Comparison of ENCODE assay signal across 9 mouse cellular contexts in the genomic region with DNA sequence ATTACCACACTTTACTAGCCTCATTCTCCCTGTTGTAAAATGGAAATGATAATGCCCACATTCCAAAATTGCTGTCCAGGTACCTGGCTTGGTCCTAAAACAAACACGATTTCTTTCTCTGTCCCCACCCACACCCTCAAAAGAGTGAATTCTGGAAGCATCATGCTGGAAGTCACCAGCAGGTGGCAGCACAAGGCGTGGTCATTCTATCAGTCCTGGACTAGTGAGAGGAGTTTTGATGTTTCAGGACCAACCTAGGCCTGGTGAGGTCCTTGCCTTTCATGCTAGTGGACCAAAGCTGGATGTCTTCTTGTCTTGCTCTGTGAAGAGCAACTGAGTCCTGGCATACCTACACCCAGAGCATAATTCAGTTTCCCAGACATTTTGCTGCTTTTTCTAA.
DNase-seq lines count a peak whose midpoint lies in the region; ATAC-seq and TF ChIP-seq lines count a peak whose summit lies in the region.
"Had no signal": no experiment of that assay in that cellular context is flagged by ENCODE, and none has a peak within 500 bp of the region (broad histone marks: within the 10 kb centered on the region; RNA-seq: fewer than 3 reads in every experiment).

No protein-coding gene starts in this region.

- DNase-seq in CD4-positive, CD25-positive, alpha-beta regulatory T cell, adult 2 months (ENCODE audit: low read depth, low spot score), result peak; percentile 49
- peak; percentile 82 for DNase-seq in embryo, embryonic 10 days (ENCODE audit: low spot score)
- DNase-seq in kidney, postnatal 0 days (ENCODE audit: low spot score), result peak; percentile 72
- DNase-seq in liver, adult 2 months (ENCODE audit: extremely low read depth, low read depth, low spot score), result peak; percentile 28
- DNase-seq in stomach, postnatal 0 days (ENCODE audit: low spot score), result peak; percentile 70

- no peak overlapping the region for H3K9ac ChIP-seq in kidney, postnatal 0 days (ENCODE audit: low read depth, low read length)
- H3K9ac ChIP-seq in liver, adult 2 months (ENCODE audit: low read depth, low read length), result no peak overlapping the region
- no peak overlapping the region for H3K9ac ChIP-seq in neural tube, embryonic 12.5 days
- H3K9ac ChIP-seq in stomach, postnatal 0 days (ENCODE audit: low read length), result no peak overlapping the region

- H3K9me3 ChIP-seq in kidney, postnatal 0 days (replicated peaks; ENCODE audit: low read length), result no peaks in the 10 kb centered on the region
- H3K9me3 ChIP-seq in neural tube, embryonic 12.5 days, result no peaks in the 10 kb centered on the region
- no peaks in the 10 kb centered on the region for H3K9me3 ChIP-seq in stomach, postnatal 0 days (ENCODE audit: control insufficient read depth, low read length)
- H3K9me3 ChIP-seq: megakaryocyte, embryonic 14.5 days had no signal

- no peak overlapping the region for H3K27ac ChIP-seq in kidney, postnatal 0 days
- H3K27ac ChIP-seq in liver, adult 2 months (replicated peaks; ENCODE audit: insufficient read depth, low read depth, low read length), result no peak overlapping the region
- no peak overlapping the region for H3K27ac ChIP-seq in neural tube, embryonic 12.5 days
- H3K27ac ChIP-seq in stomach, postnatal 0 days (replicated peaks), result no peak overlapping the region

- no peak for TF ChIP-seq EP300 in stomach, postnatal 0 days (optimal IDR thresholded peaks at IDR 0.05)

- no peaks in the 10 kb centered on the region for H3K4me1 ChIP-seq in kidney, postnatal 0 days (replicated peaks; ENCODE audit: insufficient read depth, low read length)
- no peaks in the 10 kb centered on the region for H3K4me1 ChIP-seq in liver, adult 2 months (ENCODE audit: control insufficient read depth, insufficient read depth, low read length)
- no peaks in the 10 kb centered on the region for H3K4me1 ChIP-seq in neural tube, embryonic 12.5 days
- H3K4me1 ChIP-seq in stomach, postnatal 0 days (replicated peaks; ENCODE audit: control insufficient read depth, insufficient read depth), result no peaks in the 10 kb centered on the region
- H3K4me1 ChIP-seq: megakaryocyte, embryonic 14.5 days had no signal

- ATAC-seq in CD4-positive, CD25-positive, alpha-beta regulatory T cell, adult 4 months, result no peak
- ATAC-seq in granulocyte monocyte progenitor cell, adult 5-6 weeks (replicated peaks; ENCODE audit: poor library complexity, severe bottlenecking), result peak; percentile 48; the same call in 1 of the 2 replicates
- peak; percentile 64 for ATAC-seq in kidney, postnatal 0 days (replicated peaks; ENCODE audit: low FRiP score, low read depth)
- ATAC-seq in neural tube, embryonic 12.5 days (ENCODE audit: low FRiP score, low read depth), result peak; percentile 61
- no peak for ATAC-seq in stomach, postnatal 0 days (ENCODE audit: low FRiP score, low TSS enrichment)

- H3K4me3 ChIP-seq in kidney, postnatal 0 days (replicated peaks; ENCODE audit: low read depth, low read length), result no peak overlapping the region
- H3K4me3 ChIP-seq in liver, adult 2 months (ENCODE audit: insufficient read depth, low read depth, low read length), result no peak overlapping the region
- no peak overlapping the region for H3K4me3 ChIP-seq in neural tube, embryonic 12.5 days
- H3K4me3 ChIP-seq in stomach, postnatal 0 days (ENCODE audit: low read depth, low read length), result no peak overlapping the region
- H3K4me3 ChIP-seq: megakaryocyte, embryonic 14.5 days had no signal

- H3K79me2 ChIP-seq in liver, adult 2 months (ENCODE audit: control insufficient read depth, insufficient read depth, low read length), result no peaks in the 10 kb centered on the region

- no peak overlapping the region for H3K4me2 ChIP-seq in kidney, postnatal 0 days (ENCODE audit: low read length)
- H3K4me2 ChIP-seq in neural tube, embryonic 12.5 days (replicated peaks), result no peak overlapping the region
- no peak overlapping the region for H3K4me2 ChIP-seq in stomach, postnatal 0 days (replicated peaks; ENCODE audit: low read depth)

- WGBS in kidney, postnatal 0 days, result 4% methylated on average over 2 of the region's 2 CpGs
- 7% methylated on average over 2 of the region's 2 CpGs for WGBS in liver, adult 2 months
- 14% methylated on average over 2 of the region's 2 CpGs for WGBS in neural tube, embryonic 12.5 days
- WGBS in stomach, postnatal 0 days, result 4% methylated on average over 2 of the region's 2 CpGs

- no peak for TF ChIP-seq POLR2A in liver, adult 2 months (IDR thresholded peaks at IDR 0.05; ENCODE audit: extremely low read depth, insufficient read depth, low read length)

- peak; percentile 92 for TF ChIP-seq CTCF in kidney, postnatal 0 days (IDR thresholded peaks at IDR 0.05; ENCODE audit: low read depth)
- peak; percentile 76 for TF ChIP-seq CTCF in liver, adult 2 months (IDR thresholded peaks at IDR 0.05; ENCODE audit: low read depth, low read length)
- peak; percentile 96 for TF ChIP-seq CTCF in stomach, postnatal 0 days (IDR thresholded peaks at IDR 0.05; ENCODE audit: low read depth)

- no peaks in the 10 kb centered on the region for H3K27me3 ChIP-seq in kidney, postnatal 0 days (ENCODE audit: insufficient read depth, low read length)
- H3K27me3 ChIP-seq in liver, adult 2 months (ENCODE audit: control insufficient read depth, insufficient read depth, low read length), result no peaks in the 10 kb centered on the region
- H3K27me3 ChIP-seq in neural tube, embryonic 12.5 days (replicated peaks), result no peaks in the 10 kb centered on the region
- H3K27me3 ChIP-seq in stomach, postnatal 0 days (ENCODE audit: control insufficient read depth, insufficient read depth, low read length), result no peaks in the 10 kb centered on the region
- H3K27me3 ChIP-seq: megakaryocyte, embryonic 14.5 days had no signal

- H3K36me3 ChIP-seq in kidney, postnatal 0 days (ENCODE audit: insufficient read depth, low read length), result no peaks in the 10 kb centered on the region
- H3K36me3 ChIP-seq in liver, adult 2 months (ENCODE audit: control insufficient read depth, insufficient read depth, low read length), result no peaks in the 10 kb centered on the region
- no peaks in the 10 kb centered on the region for H3K36me3 ChIP-seq in neural tube, embryonic 12.5 days
- H3K36me3 ChIP-seq in stomach, postnatal 0 days (ENCODE audit: control insufficient read depth, insufficient read depth, low read length), result no peaks in the 10 kb centered on the region

Comparison
In these comparisons a context has a peak if more than half of its experiments do, and no peak if none do; other contexts are left out.
1. DNase-seq: peak in every context shown above with its lines; median percentile 82 in embryo, embryonic 10 days; 72 in kidney, postnatal 0 days; 70 in stomach, postnatal 0 days; 49 in CD4-positive, CD25-positive, alpha-beta regulatory T cell, adult 2 months; 28 in liver, adult 2 months.
2. ATAC-seq: peak in granulocyte monocyte progenitor cell, adult 5-6 weeks (single experiment), kidney, postnatal 0 days (single experiment) and neural tube, embryonic 12.5 days (single experiment); none in CD4-positive, CD25-positive, alpha-beta regulatory T cell, adult 4 months (single experiment) and stomach, postnatal 0 days (single experiment).
3. Peak in every context shown above with its lines, with median percentiles within 50 percentile points of each other: CTCF ChIP-seq.